Mouse (Mus musculus): ENCODE results near the gene Mt4. TPM values are rescaled to one million over a fixed set of nuclear protein-coding genes. Genes with fewer than 3 reads are reported as not detected.

Mt4 gene
- polyA plus RNA-seq (2016; fragmentation: Nextera tagmentation; extraction: Ambion mirVana) = not detected in 2 replicates

DNA sequence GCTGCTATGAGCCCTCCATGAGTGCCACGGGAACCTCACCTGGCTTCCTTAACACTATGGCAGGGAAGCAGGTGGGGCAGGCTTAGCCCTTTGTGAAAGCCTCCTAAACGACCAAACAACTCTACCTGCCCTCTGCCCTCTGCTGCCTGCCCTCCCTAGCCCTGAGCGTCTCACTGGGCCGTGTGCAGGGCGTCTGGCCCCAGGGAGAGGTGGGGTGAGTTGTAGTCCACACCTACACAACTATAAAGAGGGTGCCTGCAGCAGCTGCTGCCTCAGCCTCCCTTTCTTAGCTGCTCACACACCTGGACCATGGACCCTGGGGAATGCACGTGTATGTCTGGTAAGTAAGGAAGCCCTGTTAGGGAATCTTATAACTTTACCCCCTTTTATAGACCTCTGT is at the start of gene Mt4:
Gene Mt4 (plus strand): TSS at position 265 of the 400 bp plus-strand sequence.
- Histone ChIP-seq H3K9me3 (no peaks in the 10 kb centered on the region), H3K27me3 (ENCODE audit: insufficient read depth, poor library complexity, severe bottlenecking) (no peaks in the 10 kb centered on the region), H3K36me3 (no peaks in the 10 kb centered on the region), H3K27ac (no peak within 1 kb of the TSS), H3K4me3 (no peak within 1 kb of the TSS), H3K4me1 (replicated peaks) (no peaks in the 10 kb centered on the region; the same call in none of the 2 replicates)
- 68% methylated on average over 6 of the region's 6 CpGs for WGBS
- no peak for DNase-seq (ENCODE audit: low spot score)

DNA sequence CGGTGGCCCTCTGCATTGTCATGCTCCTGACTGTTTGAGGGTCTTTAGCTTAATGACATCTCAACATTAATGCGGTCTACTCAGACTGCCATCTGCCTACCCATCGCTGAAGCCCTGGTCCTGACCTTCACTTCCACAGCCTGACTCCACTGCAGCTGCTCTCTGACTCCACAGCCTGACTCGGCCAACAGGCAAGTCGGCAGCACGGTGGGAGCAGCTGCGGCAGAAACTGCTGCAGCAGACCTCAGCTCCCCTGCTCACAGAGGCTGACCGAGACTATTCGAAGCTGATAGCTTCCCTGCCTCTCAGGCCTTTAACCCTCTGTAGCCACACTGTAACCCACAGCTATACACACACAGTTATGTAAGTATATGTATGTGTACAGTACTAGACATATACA is 49.0 kb upstream of the Mt4 start:
- 85% methylated on average over 9 of the region's 9 CpGs for WGBS
- Histone ChIP-seq H3K36me3 (peaks cover 27% of the 10 kb centered on the region), H3K27me3 (ENCODE audit: insufficient read depth, poor library complexity, severe bottlenecking) (no peaks in the 10 kb centered on the region), H3K4me3 (no peak overlapping the region), H3K4me1 (replicated peaks) (0 out of 2 replicates have a peak, but pooled peaks cover 2% of the 10 kb centered on the region), H3K27ac (no peak overlapping the region), H3K9me3 (no peaks in the 10 kb centered on the region)
- no peak for DNase-seq (ENCODE audit: low spot score)

GRCm38 (mm10) chr8:94089715-94090114 is 47.3 kb upstream of the Mt4 start:
- Histone ChIP-seq H3K27ac (no peak overlapping the region), H3K4me1 (replicated peaks) (0 out of 2 replicates have a peak, but pooled peaks cover 2% of the 10 kb centered on the region), H3K27me3 (ENCODE audit: insufficient read depth, poor library complexity, severe bottlenecking) (no peaks in the 10 kb centered on the region), H3K36me3 (peaks cover 27% of the 10 kb centered on the region), H3K9me3 (no peaks in the 10 kb centered on the region), H3K4me3 (no peak overlapping the region)
- 68% methylated on average over 6 of the region's 6 CpGs for WGBS
- no peak for DNase-seq (ENCODE audit: low spot score)

DNA sequence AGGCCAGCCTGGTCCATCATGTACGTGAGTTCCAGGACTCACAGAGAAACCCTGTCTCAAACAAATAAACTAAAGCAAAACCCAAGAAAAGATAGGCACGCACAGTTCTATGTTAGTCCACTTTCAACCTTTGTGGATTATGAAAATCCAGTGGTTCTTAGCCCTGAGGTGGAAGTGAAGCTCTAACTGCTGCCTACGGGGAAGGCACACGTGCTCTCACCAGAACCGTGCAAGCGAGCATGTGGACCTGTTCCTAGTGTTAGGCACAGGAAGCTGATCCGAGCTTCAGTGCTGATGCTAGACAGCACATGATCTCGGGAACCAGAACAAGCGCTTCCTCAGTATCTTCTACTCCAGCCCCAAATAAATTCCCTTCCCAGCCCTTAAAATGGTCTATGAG is 44.1 kb upstream of the Mt4 start:
- H3K4me3 ChIP-seq = no peak overlapping the region
- H3K27ac ChIP-seq = no peak overlapping the region
- H3K36me3 ChIP-seq = peaks cover 3% of the 10 kb centered on the region; the same call in 1 of the 2 replicates
- no peaks in the 10 kb centered on the region for H3K9me3 ChIP-seq
- H3K27me3 ChIP-seq (ENCODE audit: insufficient read depth, poor library complexity, severe bottlenecking) = no peaks in the 10 kb centered on the region
- H3K4me1 ChIP-seq (replicated peaks) = peaks cover 11% of the 10 kb centered on the region
- DNase-seq (ENCODE audit: low spot score) = no peak
- 89% methylated on average over 9 of the region's 9 CpGs for WGBS

DNA sequence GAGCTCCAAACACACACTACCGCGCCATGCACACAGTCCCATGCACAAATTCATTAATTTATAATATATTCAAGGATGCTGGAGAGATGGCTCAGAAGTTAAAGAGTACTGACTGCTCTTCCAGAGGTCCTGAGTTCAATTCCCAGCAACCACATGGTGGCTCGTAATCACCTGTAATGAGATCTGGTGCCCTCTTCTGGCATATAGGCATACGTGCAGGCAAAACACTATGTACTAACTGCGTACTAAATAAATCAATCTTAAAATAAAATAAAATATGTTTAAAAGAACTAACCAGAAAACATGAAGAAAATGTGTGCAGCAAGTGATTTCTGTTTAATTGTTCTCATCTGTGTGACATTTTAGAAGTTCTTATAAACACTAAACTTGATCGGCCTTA is 42.7 kb upstream of the Mt4 start:
- peaks cover 24% of the 10 kb centered on the region for H3K4me1 ChIP-seq (replicated peaks)
- DNase-seq (ENCODE audit: low spot score) = no peak
- WGBS = 85% methylated on average over 6 of the region's 6 CpGs
- no peaks in the 10 kb centered on the region for H3K27me3 ChIP-seq (ENCODE audit: insufficient read depth, poor library complexity, severe bottlenecking)
- H3K9me3 ChIP-seq = no peaks in the 10 kb centered on the region
- no peak overlapping the region for H3K27ac ChIP-seq
- no peaks in the 10 kb centered on the region for H3K36me3 ChIP-seq
- H3K4me3 ChIP-seq = no peak overlapping the region

GRCm38 (mm10) chr8:94098081-94098974 is 38.7 kb upstream of the Mt4 start, which contains the start of gene Bbs2:
Gene Bbs2, minus strand, starts transcription at chr8:94098928.
- H3K9me3 ChIP-seq = no peaks in the 10 kb centered on the region

DNA sequence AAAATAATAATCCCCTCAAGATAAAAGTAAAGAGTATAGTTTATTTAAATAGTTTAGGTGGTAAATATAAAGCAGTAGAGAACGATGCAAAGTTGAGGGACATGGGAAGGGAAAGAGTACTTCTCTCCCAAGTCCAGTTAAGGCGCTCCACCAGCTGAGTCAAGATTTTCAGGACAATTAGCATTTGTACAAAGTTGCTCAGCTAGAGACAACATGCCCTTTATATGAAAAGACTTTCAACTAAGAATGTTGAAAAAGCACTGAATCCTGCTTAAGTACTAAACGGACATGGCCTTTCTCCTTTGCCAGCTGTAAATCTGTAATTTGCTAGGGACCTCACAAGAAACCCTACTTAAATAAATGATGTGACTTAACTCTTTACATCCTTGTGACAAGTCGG is 38.0 kb upstream of the Mt4 start:
- Histone ChIP-seq H3K36me3 (no peaks in the 10 kb centered on the region), H3K4me3 (peak overlapping the region; percentile 76), H3K27ac (peak overlapping the region; percentile 96), H3K27me3 (ENCODE audit: insufficient read depth, poor library complexity, severe bottlenecking) (peaks cover 3% of the 10 kb centered on the region; the same call in 1 of the 2 replicates), H3K9me3 (no peaks in the 10 kb centered on the region), H3K4me1 (replicated peaks) (peaks cover 22% of the 10 kb centered on the region)
- DNase-seq (ENCODE audit: low spot score) = no peak
- WGBS = 51% methylated on average over 4 of the region's 4 CpGs

More at GRCm38 (mm10) chr8:94098081-94098974, 38.7 kb upstream of the Mt4 start, which contains the start of gene Bbs2:
- 2% methylated on average over 61 of the region's 61 CpGs for WGBS
- H3K27ac ChIP-seq = peak within 1 kb of the TSS; percentile 96
- H3K27me3 ChIP-seq (ENCODE audit: insufficient read depth, poor library complexity, severe bottlenecking) = peaks cover 3% of the 10 kb centered on the region; the same call in 1 of the 2 replicates
- H3K36me3 ChIP-seq = no peaks in the 10 kb centered on the region
- peak within 1 kb of the TSS; percentile 76 for H3K4me3 ChIP-seq
- peaks cover 22% of the 10 kb centered on the region for H3K4me1 ChIP-seq (replicated peaks)
- peak; percentile 100 for DNase-seq (ENCODE audit: low spot score)

DNA sequence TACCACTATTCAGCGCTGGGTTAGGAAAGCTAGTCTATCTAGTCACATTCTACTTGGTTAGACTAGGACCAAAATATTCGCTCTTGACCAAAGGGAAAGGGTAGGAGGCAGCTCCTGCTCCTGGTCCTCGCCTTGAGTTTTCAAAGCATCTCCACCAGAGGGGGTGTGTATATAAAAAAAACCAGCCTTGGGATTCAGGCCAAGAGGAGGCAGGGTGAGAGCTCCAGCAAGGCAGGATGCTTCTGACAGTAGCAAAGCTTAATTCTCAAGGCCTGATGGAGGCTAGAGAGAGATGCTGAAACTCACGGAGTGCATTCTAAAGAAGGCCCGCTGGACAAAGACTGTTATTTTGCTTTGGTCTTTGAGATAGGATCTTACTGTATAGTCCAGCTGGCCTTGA is 32.9 kb upstream of the Mt4 start:
- Histone ChIP-seq H3K4me3 (no peak overlapping the region), H3K9me3 (no peaks in the 10 kb centered on the region), H3K27ac (no peak overlapping the region), H3K36me3 (no peaks in the 10 kb centered on the region), H3K4me1 (replicated peaks) (peaks cover under 1% of the 10 kb centered on the region), H3K27me3 (ENCODE audit: insufficient read depth, poor library complexity, severe bottlenecking) (peaks cover 3% of the 10 kb centered on the region; the same call in 1 of the 2 replicates)
- WGBS = 52% methylated on average over 5 of the region's 5 CpGs
- DNase-seq (ENCODE audit: low spot score) = no peak

GRCm38 (mm10) chr8:94107871-94108270 is 29.1 kb upstream of the Mt4 start:
- Histone ChIP-seq H3K9me3 (no peaks in the 10 kb centered on the region), H3K36me3 (no peaks in the 10 kb centered on the region), H3K4me1 (replicated peaks) (peaks cover 4% of the 10 kb centered on the region; the same call in 1 of the 2 replicates), H3K4me3 (no peak overlapping the region), H3K27ac (no peak overlapping the region), H3K27me3 (ENCODE audit: insufficient read depth, poor library complexity, severe bottlenecking) (no peaks in the 10 kb centered on the region)
- 84% methylated on average over 3 of the region's 3 CpGs for WGBS
- no peak for DNase-seq (ENCODE audit: low spot score)

GRCm38 (mm10) chr8:94109396-94109795 is 27.6 kb upstream of the Mt4 start:
- DNase-seq (ENCODE audit: low spot score) = peak; percentile 19
- peaks cover 9% of the 10 kb centered on the region; the same call in 1 of the 2 replicates for H3K4me1 ChIP-seq (replicated peaks)
- H3K27me3 ChIP-seq (ENCODE audit: insufficient read depth, poor library complexity, severe bottlenecking) = no peaks in the 10 kb centered on the region
- no peaks in the 10 kb centered on the region for H3K9me3 ChIP-seq
- no peak overlapping the region for H3K4me3 ChIP-seq
- WGBS = 58% methylated on average over 6 of the region's 6 CpGs
- H3K27ac ChIP-seq = no peak overlapping the region
- H3K36me3 ChIP-seq = no peaks in the 10 kb centered on the region

DNA sequence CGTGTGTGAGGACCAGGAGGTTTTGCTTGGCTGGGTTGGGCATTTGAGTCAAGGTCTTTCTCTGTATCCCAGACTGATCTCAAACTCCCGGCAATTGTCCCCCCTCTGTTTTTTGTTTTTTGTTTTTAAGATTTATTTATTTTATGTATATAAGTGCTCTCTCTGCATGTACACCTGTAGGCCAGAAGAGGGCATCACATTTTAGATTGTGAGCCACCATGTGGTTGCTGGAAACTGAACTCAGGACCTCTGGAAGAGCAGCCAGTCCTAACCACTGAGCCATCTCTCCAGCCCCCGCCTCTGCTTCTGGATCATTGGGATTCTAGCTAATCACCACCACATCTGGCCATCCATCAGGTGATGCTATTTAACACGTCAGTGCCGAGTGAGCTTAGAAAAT is 27.2 kb upstream of the Mt4 start:
- DNase-seq (ENCODE audit: low spot score) = no peak
- Histone ChIP-seq H3K27me3 (ENCODE audit: insufficient read depth, poor library complexity, severe bottlenecking) (no peaks in the 10 kb centered on the region), H3K27ac (no peak overlapping the region), H3K4me3 (no peak overlapping the region), H3K9me3 (no peaks in the 10 kb centered on the region), H3K36me3 (no peaks in the 10 kb centered on the region), H3K4me1 (replicated peaks) (peaks cover 9% of the 10 kb centered on the region; the same call in 1 of the 2 replicates)
- WGBS = 68% methylated on average over 5 of the region's 5 CpGs

- Histone ChIP-seq H3K4me1 (replicated peaks) (peaks cover 9% of the 10 kb centered on the region; the same call in 1 of the 2 replicates), H3K4me3 (no peak overlapping the region), H3K36me3 (no peaks in the 10 kb centered on the region), H3K27ac (no peak overlapping the region), H3K9me3 (no peaks in the 10 kb centered on the region), H3K27me3 (ENCODE audit: insufficient read depth, poor library complexity, severe bottlenecking) (no peaks in the 10 kb centered on the region)
- DNase-seq (ENCODE audit: low spot score) = no peak
- WGBS = 68% methylated on average over 6 of the region's 6 CpGs
These were observed 26.3 kb upstream of the Mt4 start for GRCm38 (mm10) chr8:94110526-94111177.

DNA sequence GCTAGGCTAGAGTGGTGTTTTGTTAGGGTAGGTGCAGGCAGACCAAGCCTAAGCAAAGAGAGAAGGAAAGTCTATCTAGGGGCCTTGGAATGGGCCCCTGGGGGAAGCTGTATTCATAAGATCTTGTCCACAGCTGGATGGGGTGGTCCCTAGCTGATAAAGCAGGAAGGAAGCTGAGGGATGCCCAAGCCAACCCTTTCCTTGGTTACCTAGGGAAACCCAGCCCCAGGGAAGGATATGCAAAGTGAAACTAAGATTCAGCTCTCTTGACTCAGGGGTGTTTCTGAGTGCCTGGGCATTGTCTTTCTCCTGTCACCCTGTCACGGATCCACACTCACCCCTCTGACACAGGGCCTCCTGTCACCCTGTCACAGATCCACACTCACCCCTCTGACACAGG is 23.6 kb upstream of the Mt4 start:
- WGBS = 53% methylated on average over 1 of the region's 1 CpGs
- Histone ChIP-seq H3K27ac (no peak overlapping the region), H3K4me1 (replicated peaks) (peaks cover 19% of the 10 kb centered on the region), H3K27me3 (ENCODE audit: insufficient read depth, poor library complexity, severe bottlenecking) (no peaks in the 10 kb centered on the region), H3K36me3 (no peaks in the 10 kb centered on the region), H3K4me3 (no peak overlapping the region), H3K9me3 (no peaks in the 10 kb centered on the region)
- no peak for DNase-seq (ENCODE audit: low spot score)
